Mouse (Mus musculus) kidney, postnatal 0 days (tissue): ENCODE data around the gene Tspan5. TPM values are rescaled to one million over a fixed set of nuclear protein-coding genes. Genes with fewer than 3 reads are reported as not detected.

ENCODE experiments used
- ATAC-seq: fragments of 200-750 bp; cut with Nextera tagmentation; replicated peaks from 2 replicates; pipeline ENCODE4 v1.8.0; 2017; ENCODE audit warnings: low read depth, moderate number of reproducible peaks, moderate TSS enrichment, moderate library complexity; ENCODE audit not compliant: low FRiP score
- DNase-seq: peaks from one replicate; pipeline ENCODE4 v3.0.0-alpha.2; 2016; ENCODE audit warnings: low spot score
- H3K27ac ChIP-seq: fragments of 300-500 bp; sonication (generic); 2 replicates; pipeline ENCODE4 v1.5.1; 2014; ENCODE audit warnings: mild to moderate bottlenecking
- H3K27me3 ChIP-seq: fragments of 300-500 bp; sonication (generic); 2 replicates; pipeline ENCODE4 v1.6.1; 2014; ENCODE audit warnings: low read length, mixed read lengths; ENCODE audit not compliant: insufficient read depth
- H3K36me3 ChIP-seq: fragments of 300-500 bp; sonication (generic); 2 replicates; pipeline ENCODE4 v1.6.1; 2014; ENCODE audit warnings: low read length, mixed read lengths; ENCODE audit not compliant: insufficient read depth
- H3K4me1 ChIP-seq: fragments of 300-500 bp; sonication (generic); replicated peaks from 2 replicates; pipeline ENCODE4 v1.6.1; 2014; ENCODE audit warnings: antibody characterized with exemption, low read length, mixed read lengths; ENCODE audit not compliant: insufficient read depth
- H3K4me2 ChIP-seq: fragments of 300-500 bp; sonication (generic); 2 replicates; pipeline ENCODE4 v1.6.1; 2014; ENCODE audit warnings: mild to moderate bottlenecking, low read length, moderate library complexity, mixed read lengths
- H3K4me3 ChIP-seq: fragments of 300-500 bp; sonication (generic); replicated peaks from 2 replicates; pipeline ENCODE4 v1.5.1; 2014; ENCODE audit warnings: low read depth, low read length
- H3K9ac ChIP-seq: fragments of 300-500 bp; sonication (generic); 2 replicates; pipeline ENCODE4 v1.6.1; 2014; ENCODE audit warnings: low read depth, low read length
- H3K9me3 ChIP-seq: fragments of 300-500 bp; sonication (generic); replicated peaks from 2 replicates; pipeline ENCODE4 v1.6.1; 2016; ENCODE audit warnings: low read length, inconsistent platforms, mixed read lengths
- CTCF ChIP-seq: IDR thresholded peaks from 2 replicates; pipeline ENCODE4 v1.5.1; 2016; ENCODE audit warnings: antibody characterized with exemption, low read depth, mild to moderate bottlenecking, moderate library complexity
- WGBS: fragments of 180-500 bp; shearing (Covaris S2); extraction: QIAGEN DNeasy Blood & Tissue Kit; methylation state at CpG from one replicate; pipeline ENCODE4 v1.1.7; 2014; 5-methylcytosine and 5-hydroxymethylcytosine counted together
- polyA plus RNA-seq: library from polyadenylated mRNA; unstranded; fragments of >200 nt; fragmentation: Nextera tagmentation; extraction: Ambion mirVana; gene quantifications from 2 replicates; pipeline ENCODE4 v1.2.1, GENCODE M21; 2015

Gene Tspan5
- polyA plus RNA-seq, 1 experiment from 2014 or later, result 19.0 TPM

GRCm38 (mm10) chr3:138727571-138727970, 14.4 kb upstream of the Tspan5 start:
- Histone ChIP-seq H3K9ac (no peak overlapping the region), H3K9me3 (no peaks in the 10 kb centered on the region), H3K27ac (no peak overlapping the region), H3K27me3 (no peaks in the 10 kb centered on the region), H3K4me2 (no peak overlapping the region), H3K4me3 (no peak overlapping the region), H3K4me1 (no peaks in the 10 kb centered on the region), H3K36me3 (no peaks in the 10 kb centered on the region)
- DNase-seq, result no peak
- ATAC-seq, result no peak
- no peak for TF ChIP-seq CTCF
- 91% methylated on average over 8 of the region's 8 CpGs for WGBS

- 75% methylated on average over 3 of the region's 3 CpGs for WGBS
- ATAC-seq (no peak), DNase-seq (no peak)
- Histone ChIP-seq H3K4me1 (no peaks in the 10 kb centered on the region), H3K27ac (no peak overlapping the region), H3K36me3 (no peaks in the 10 kb centered on the region), H3K4me2 (no peak overlapping the region), H3K9me3 (no peaks in the 10 kb centered on the region), H3K9ac (no peak overlapping the region), H3K27me3 (no peaks in the 10 kb centered on the region), H3K4me3 (no peak overlapping the region)
- TF ChIP-seq CTCF, result no peak
These were observed 13.2 kb upstream of the Tspan5 start for GRCm38 (mm10) chr3:138728840-138729239.

- WGBS, result 66% methylated on average over 3 of the region's 3 CpGs
- DNase-seq (no peak), ATAC-seq (no peak)
- no peak overlapping the region for H3K4me2 ChIP-seq
- H3K4me3 ChIP-seq, result no peak overlapping the region
- H3K9ac ChIP-seq, result no peak overlapping the region
- TF ChIP-seq CTCF, result no peak
- H3K36me3 ChIP-seq, result no peaks in the 10 kb centered on the region
- H3K27ac ChIP-seq, result no peak overlapping the region
- no peaks in the 10 kb centered on the region for H3K9me3 ChIP-seq
- H3K4me1 ChIP-seq, result no peaks in the 10 kb centered on the region
- H3K27me3 ChIP-seq, result no peaks in the 10 kb centered on the region
These were observed 11.2 kb upstream of the Tspan5 start for GRCm38 (mm10) chr3:138730812-138731211.

- 91% methylated on average over 5 of the region's 5 CpGs for WGBS
- Histone ChIP-seq H3K36me3 (no peaks in the 10 kb centered on the region), H3K4me2 (no peak overlapping the region), H3K9ac (no peak overlapping the region), H3K27me3 (no peaks in the 10 kb centered on the region), H3K27ac (no peak overlapping the region), H3K4me3 (no peak overlapping the region), H3K9me3 (no peaks in the 10 kb centered on the region), H3K4me1 (no peaks in the 10 kb centered on the region)
- no peak for TF ChIP-seq CTCF
- DNase-seq, result no peak
- ATAC-seq, result no peak
These were observed 6.2 kb upstream of the Tspan5 start for GRCm38 (mm10) chr3:138735760-138736159.

GRCm38 (mm10) chr3:138739150-138739700, 2.8 kb upstream of the Tspan5 start:
- 64% methylated on average over 4 of the region's 4 CpGs for WGBS
- H3K27me3 ChIP-seq, result no peaks in the 10 kb centered on the region
- TF ChIP-seq CTCF, result no peak
- H3K27ac ChIP-seq, result no peak overlapping the region
- H3K9ac ChIP-seq, result no peak overlapping the region
- peaks cover 5% of the 10 kb centered on the region; the same call in 1 of the 2 replicates for H3K4me1 ChIP-seq
- ATAC-seq, result no peak
- peak; percentile 13 for DNase-seq
- H3K4me2 ChIP-seq, result no peak overlapping the region
- H3K4me3 ChIP-seq, result no peak overlapping the region
- H3K36me3 ChIP-seq, result no peaks in the 10 kb centered on the region
- H3K9me3 ChIP-seq, result no peaks in the 10 kb centered on the region

GRCm38 (mm10) chr3:138740291-138740690, 1.7 kb upstream of the Tspan5 start:
- no peaks in the 10 kb centered on the region for H3K27me3 ChIP-seq
- no peak overlapping the region for H3K4me3 ChIP-seq
- H3K9me3 ChIP-seq, result no peaks in the 10 kb centered on the region
- peaks cover 5% of the 10 kb centered on the region; the same call in 1 of the 2 replicates for H3K4me1 ChIP-seq
- no peaks in the 10 kb centered on the region for H3K36me3 ChIP-seq
- no peak for TF ChIP-seq CTCF
- no peak for ATAC-seq
- H3K9ac ChIP-seq, result no peak overlapping the region
- 76% methylated on average over 3 of the region's 3 CpGs for WGBS
- H3K4me2 ChIP-seq, result no peak overlapping the region
- H3K27ac ChIP-seq, result no peak overlapping the region
- no peak for DNase-seq
